Mouse (Mus musculus) cerebellum, adult 2 months (tissue): ENCODE results near the gene March9. TPM values are rescaled to one million over a fixed set of nuclear protein-coding genes. Genes with fewer than 3 reads are reported as not detected.

Source experiments
- DNase-seq, 2 experiments: peaks; one replicate each; pipeline ENCODE4 v3.0.0; 2021
- H3K27ac ChIP-seq: fragments of 200-500 bp; 2 replicates; pipeline ENCODE4 v1.5.1; 2012; ENCODE audit warnings: low read length, control low read depth, inconsistent platforms; ENCODE audit not compliant: insufficient read depth
- H3K27me3 ChIP-seq: fragments of 200-500 bp; 2 replicates; pipeline ENCODE4 v1.6.1; 2012; ENCODE audit warnings: inconsistent platforms, mild to moderate bottlenecking, low read length, moderate library complexity; ENCODE audit not compliant: control insufficient read depth, insufficient read depth
- H3K4me1 ChIP-seq: fragments of 200-500 bp; 2 replicates; pipeline ENCODE4 v1.6.1; 2011; ENCODE audit warnings: low read length; ENCODE audit not compliant: control insufficient read depth, insufficient read depth
- H3K4me3 ChIP-seq: fragments of 200-500 bp; replicated peaks from 2 replicates; pipeline ENCODE3; 2011; ENCODE audit warnings: mild to moderate bottlenecking, low read depth, low read length, control low read depth; ENCODE audit not compliant: insufficient read depth
- CTCF ChIP-seq: fragments of 200-500 bp; IDR thresholded peaks from 2 replicates; pipeline ENCODE4 v1.5.1; 2011; ENCODE audit warnings: low read depth, mild to moderate bottlenecking, control low read depth, low read length, moderate library complexity, borderline replicate concordance; ENCODE audit not compliant: insufficient read depth
- POLR2A ChIP-seq: fragments of 200-500 bp; IDR thresholded peaks from 2 replicates; pipeline ENCODE4 v1.6.1; 2011; ENCODE audit warnings: low read length, control low read depth, borderline replicate concordance; ENCODE audit not compliant: insufficient read depth
- WGBS: fragments of 180-500 bp; shearing (Covaris S2); methylation state at CpG from one replicate; pipeline ENCODE4 v1.1.7; 2018; 5-methylcytosine and 5-hydroxymethylcytosine counted together
- polyA plus RNA-seq: library from polyadenylated mRNA; depleted of rRNA; stranded (reverse); fragments of >200 nt; gene quantifications from 2 replicates; pipeline ENCODE4 v1.2.3, GENCODE M21; 2012

Gene March9
- polyA plus RNA-seq, 1 experiment = 11.8 TPM

DNA sequence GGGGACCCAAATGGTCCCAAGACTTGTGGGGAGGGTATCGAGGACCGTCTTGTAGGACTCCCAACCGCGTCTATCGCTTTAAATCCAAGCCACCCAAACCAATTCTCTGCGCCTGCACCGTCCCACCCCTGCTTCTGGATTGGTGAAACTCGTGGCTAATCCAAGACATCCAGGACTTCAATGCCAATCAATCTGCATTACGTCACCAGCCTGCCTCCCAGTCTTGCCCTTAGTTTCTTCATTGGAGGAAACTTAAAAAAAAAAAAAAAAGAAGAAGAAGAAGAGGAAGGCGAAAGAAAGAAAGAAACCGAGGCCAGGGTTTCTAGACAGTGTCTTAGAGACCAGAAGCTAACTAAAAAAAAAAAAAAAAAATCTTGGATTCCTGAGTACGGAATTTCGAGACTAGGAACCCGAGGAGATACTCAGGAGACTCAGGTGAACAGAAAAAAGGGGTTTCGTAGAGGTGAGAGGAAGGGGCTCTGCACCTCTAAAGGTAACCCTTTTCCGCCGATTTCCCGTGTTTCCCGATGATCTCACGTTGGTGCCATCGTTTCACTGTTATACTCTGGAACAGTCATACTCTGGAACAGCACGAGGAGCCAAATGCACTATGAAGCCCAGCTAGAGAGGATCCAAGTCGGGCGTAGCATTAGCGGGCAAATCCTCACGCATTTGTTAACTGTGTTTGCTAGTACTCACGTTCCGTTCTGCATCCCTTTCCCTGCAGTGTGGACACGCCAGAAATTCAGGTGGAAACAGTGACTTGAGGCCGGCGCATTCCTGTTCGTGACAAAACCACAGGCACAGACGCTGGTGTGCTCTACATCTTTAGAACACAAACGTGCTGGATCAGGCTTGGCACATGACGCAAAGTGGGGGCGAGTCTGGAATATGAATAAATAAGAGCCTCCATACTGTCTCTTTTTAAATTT, 10.5 kb upstream of the March9 start, which contains the start of gene Tspan31:
Gene Tspan31, minus strand, starts transcription at position 75 of the 932 bp plus-strand sequence.
- Histone ChIP-seq H3K27ac (peak within 1 kb of the TSS; percentile 57), H3K4me3 (peak within 1 kb of the TSS; percentile 91), H3K4me1 (peaks cover 4% of the 10 kb centered on the region; the same call in 1 of the 2 replicates), H3K27me3 (no peaks in the 10 kb centered on the region)
- WGBS = under 1% methylated on average over 36 of the region's 36 CpGs
- peak; percentile 74; the same call in 1 of the 2 replicates for TF ChIP-seq POLR2A
- no peak for TF ChIP-seq CTCF
- DNase-seq = peak; percentile 90 to 97

DNA sequence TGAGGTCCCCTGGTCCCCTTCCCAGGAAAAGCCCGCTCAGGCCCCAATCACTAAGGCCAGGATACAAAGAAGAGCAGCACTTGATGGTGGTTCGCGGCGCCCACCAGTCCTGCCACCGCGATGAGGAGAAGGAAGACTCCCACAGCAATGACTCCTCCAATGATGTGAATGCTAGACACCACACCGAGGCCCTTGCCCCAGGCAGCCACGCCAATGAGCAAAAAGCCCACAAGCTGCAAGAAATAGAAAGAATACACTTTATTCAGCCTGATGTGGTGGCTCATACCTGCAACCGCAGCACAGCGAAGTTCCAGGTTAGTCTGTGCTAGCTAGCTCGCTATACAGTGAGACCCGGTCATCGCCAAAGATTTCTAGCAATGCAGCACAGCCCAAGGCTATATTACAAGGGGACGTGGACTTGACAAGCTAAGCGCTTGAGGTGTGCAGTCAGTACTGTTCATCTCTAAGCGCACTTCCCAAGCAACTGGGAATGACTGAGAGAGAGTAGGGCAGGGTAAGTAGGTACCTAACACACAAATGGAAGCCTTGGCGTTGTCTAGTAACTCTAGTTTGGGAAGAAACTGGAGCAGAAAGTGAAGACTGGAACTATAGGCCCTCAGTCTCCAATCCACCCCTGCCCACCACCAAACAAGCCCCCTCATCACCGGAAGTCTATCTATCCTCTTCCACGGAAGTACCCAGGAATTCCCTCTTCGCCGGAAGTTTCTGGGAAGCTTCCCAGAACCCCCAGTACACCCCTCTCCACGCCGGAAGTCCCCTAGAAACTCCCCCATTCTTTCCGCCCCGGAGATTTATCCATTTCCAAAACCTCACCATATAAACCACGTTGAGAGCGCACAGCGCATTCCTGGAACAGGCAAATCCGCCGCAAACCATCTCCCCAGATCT, 9.6 kb upstream of the March9 start:
- no peak for DNase-seq
- 3% methylated on average over 30 of the region's 30 CpGs for WGBS
- peak overlapping the region; percentile 49 for H3K27ac ChIP-seq
- TF ChIP-seq CTCF (no peak), POLR2A (0 out of 2 replicates have a peak, but pooled peaks have one; percentile 3)
- H3K4me3 ChIP-seq = peak overlapping the region; percentile 91
- peaks cover 5% of the 10 kb centered on the region; the same call in 1 of the 2 replicates for H3K4me1 ChIP-seq
- H3K27me3 ChIP-seq = no peaks in the 10 kb centered on the region

DNA sequence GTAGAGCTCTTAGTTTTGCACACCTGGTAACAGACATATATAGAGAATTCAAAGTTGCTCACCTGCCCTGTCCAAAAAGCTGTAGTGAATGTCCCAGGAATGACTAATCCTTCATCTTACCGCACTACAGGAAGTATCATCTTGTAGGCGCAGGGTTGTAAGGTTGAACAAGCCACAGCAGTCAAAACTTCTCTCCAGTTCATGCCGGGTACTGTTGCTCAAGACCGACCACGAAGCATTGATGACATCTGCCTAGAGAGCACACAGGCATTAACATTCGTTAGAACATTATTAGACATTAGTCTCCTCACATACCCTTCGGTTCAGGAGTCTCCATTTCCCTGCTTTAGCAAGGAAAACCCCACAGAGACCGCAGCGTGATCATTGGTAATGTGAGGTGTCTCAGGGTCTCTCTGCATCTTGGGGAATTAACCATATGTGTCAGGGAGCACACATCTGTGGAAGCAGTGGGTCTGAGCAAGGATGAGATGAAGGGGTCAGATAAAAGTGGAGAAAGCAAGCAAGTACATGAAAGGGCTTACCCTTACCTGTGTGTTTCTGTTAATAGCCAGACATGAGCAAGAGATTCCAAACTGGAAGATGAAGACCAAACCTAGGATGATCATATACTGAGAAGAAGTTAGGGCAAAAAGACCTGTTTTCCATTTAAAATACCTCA, 8.5 kb upstream of the March9 start:
- TF ChIP-seq POLR2A = no peak
- TF ChIP-seq CTCF = no peak
- H3K4me3 ChIP-seq = no peak overlapping the region
- WGBS = 64% methylated on average over 9 of the region's 9 CpGs
- no peak for DNase-seq
- H3K4me1 ChIP-seq = peaks cover 9% of the 10 kb centered on the region; the same call in 1 of the 2 replicates
- H3K27me3 ChIP-seq = no peaks in the 10 kb centered on the region
- no peak overlapping the region for H3K27ac ChIP-seq

DNA sequence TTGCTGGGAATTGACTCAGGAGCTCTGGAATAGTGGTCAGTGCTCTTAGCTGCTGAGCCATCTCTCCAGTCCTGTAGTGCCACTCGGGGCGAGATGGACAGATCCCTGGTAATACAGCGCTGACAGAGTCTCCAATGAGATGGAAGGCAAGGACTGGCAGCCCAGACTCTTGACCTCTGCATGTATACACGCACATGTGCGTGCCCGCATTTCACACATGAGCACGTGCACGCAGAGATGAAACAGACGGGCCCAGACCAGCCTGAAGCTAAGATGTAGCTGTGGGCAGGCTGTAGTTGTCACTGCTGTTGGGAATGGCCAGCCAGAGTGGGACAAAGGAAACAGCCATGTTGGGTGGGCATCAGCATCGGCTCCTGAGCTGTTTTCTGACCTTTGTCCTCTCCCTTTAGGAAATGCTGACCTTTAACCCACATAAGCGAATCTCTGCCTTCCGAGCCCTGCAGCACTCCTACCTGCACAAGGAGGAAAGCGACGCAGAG, 6.6 kb upstream of the March9 start:
- no peak overlapping the region for H3K27ac ChIP-seq
- TF ChIP-seq POLR2A = no peak
- no peak for TF ChIP-seq CTCF
- DNase-seq = no peak
- peaks cover 9% of the 10 kb centered on the region; the same call in 1 of the 2 replicates for H3K4me1 ChIP-seq
- no peak overlapping the region for H3K4me3 ChIP-seq
- no peaks in the 10 kb centered on the region for H3K27me3 ChIP-seq
- WGBS = 86% methylated on average over 14 of the region's 14 CpGs

DNA sequence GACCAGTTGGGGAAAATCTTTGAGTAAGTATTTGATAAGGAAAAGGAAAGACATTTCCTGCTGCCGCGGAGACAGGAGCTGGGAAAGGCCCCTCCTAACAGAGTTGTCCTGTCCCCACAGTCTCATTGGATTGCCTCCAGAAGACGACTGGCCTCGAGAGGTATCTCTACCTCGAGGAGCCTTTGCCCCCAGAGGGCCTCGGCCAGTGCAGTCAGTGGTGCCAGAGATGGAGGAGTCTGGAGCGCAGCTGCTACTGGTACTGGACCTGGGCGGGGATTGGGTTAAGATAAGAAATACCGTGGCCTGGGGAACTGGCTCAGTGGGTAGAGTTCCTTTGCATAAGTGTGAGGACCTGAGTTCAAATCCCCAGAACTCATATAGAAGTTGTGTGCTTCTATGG, 6.0 kb upstream of the March9 start:
- TF ChIP-seq CTCF = no peak
- no peak for TF ChIP-seq POLR2A
- H3K27me3 ChIP-seq = no peaks in the 10 kb centered on the region
- no peak overlapping the region for H3K27ac ChIP-seq
- H3K4me3 ChIP-seq = no peak overlapping the region
- 72% methylated on average over 9 of the region's 9 CpGs for WGBS
- H3K4me1 ChIP-seq = peaks cover 5% of the 10 kb centered on the region; the same call in 1 of the 2 replicates
- DNase-seq = no peak

DNA sequence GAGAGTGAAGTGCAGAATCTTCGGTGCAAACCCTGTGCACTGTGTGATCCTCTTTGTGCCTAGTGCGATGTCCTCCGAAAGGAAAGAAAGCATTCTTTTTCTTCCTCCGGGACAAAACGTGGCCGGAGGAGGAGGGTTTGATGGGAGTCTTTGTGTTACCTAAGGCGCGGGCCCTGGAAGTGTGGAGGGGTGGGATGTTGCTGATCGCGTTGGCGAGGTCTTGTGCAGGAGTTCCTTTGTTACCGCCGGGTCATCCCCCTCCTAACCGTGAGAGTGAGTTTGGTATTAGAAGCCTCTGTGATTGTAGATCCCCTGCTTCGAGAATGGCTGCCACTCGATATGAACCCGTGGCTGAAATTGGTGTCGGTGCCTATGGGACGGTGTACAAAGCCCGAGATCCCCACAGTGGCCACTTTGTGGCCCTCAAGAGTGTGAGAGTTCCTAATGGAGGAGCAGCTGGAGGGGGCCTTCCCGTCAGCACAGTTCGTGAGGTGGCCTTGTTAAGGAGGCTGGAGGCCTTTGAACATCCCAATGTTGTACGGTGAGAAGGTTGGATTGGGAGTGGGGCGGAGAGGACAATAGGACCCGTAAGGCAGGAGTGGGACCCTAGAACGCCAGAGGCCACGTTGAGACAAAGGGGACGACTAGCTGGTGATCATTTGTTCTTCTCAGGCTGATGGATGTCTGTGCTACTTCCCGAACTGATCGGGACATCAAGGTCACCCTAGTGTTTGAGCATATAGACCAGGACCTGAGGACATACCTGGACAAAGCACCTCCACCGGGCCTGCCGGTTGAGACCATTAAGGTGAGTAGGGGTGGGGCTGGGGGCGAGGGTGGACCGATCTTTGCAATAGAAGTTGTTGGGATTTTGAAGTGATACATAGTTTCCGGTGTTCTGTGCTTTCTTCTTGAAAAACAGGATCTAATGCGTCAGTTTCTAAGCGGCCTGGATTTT, 4.2 kb upstream of the March9 start:
- TF ChIP-seq POLR2A = no peak
- no peak for TF ChIP-seq CTCF
- DNase-seq = no peak
- H3K4me3 ChIP-seq = peak overlapping the region; percentile 70
- H3K4me1 ChIP-seq = peaks cover 5% of the 10 kb centered on the region; the same call in 1 of the 2 replicates
- no peaks in the 10 kb centered on the region for H3K27me3 ChIP-seq
- WGBS = 9% methylated on average over 37 of the region's 37 CpGs
- peak overlapping the region; percentile 77 for H3K27ac ChIP-seq
